1 mouse cellular context compared by ENCODE assay signal in the genomic region with DNA sequence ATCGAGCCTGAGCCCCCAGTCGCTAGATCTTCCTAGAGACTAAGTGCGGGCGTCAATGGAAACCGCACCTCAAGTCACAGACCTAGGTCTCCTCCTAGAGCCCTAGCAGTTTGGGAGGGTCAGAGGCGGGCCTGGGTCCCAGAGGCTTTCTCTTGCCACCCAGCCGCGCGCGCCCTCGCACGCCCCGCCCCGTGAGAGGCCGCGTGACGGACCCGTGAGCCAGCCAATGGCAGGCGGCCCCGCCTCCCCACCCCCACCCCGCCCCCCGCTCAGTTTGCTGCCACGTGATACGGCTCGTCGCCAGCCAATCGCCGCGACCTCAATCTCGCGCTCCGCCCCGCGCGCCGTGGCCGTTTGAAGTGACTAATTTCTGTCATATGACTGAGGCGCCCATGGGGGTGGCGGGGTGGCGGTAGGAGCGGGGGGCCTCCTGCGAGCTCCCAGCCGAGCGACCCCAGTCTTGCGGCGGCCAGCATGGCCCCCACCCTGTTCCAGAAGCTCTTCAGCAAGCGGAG.
TF ChIP-seq lines count a peak whose summit lies in the region.

A gene (plus strand): TSS at position 377 of the 515 bp plus-strand sequence.

TF ChIP-seq in CH12.LX, 34 proteins besides CTCF, POLR2A, EP300 and RAD21 (continued from another document):
- no peak for TF ChIP-seq CHD1 (IDR thresholded peaks at IDR 0.05; ENCODE audit: low read depth, low read length)
- no peak; the same call in 1 of the 2 replicates for TF ChIP-seq MEF2A (IDR thresholded peaks at IDR 0.05; ENCODE audit: borderline replicate concordance, low read depth, low read length)
- no peak; the same call in none of the 2 replicates for TF ChIP-seq HCFC1 (IDR thresholded peaks at IDR 0.05; ENCODE audit: low read depth, low read length)
- TF ChIP-seq UBTF (IDR thresholded peaks at IDR 0.05; ENCODE audit: low read depth, low read length) = no peak
- no peak; the same call in 1 of the 2 replicates for TF ChIP-seq JUN (IDR thresholded peaks at IDR 0.05; ENCODE audit: insufficient read depth, low read depth, low read length)
- no peak; the same call in none of the 2 replicates for TF ChIP-seq NRF1 (IDR thresholded peaks at IDR 0.05; ENCODE audit: low read depth, low read length)
- peak; percentile 93 for TF ChIP-seq MAZ (IDR thresholded peaks at IDR 0.05; ENCODE audit: low read depth, low read length)
- peak; percentile 82 for TF ChIP-seq NELFE (IDR thresholded peaks at IDR 0.05; ENCODE audit: low read depth, low read length)
- peak; percentile 67 for TF ChIP-seq CHD2 (IDR thresholded peaks at IDR 0.05; ENCODE audit: low read length)
- TF ChIP-seq ZC3H11A (IDR thresholded peaks at IDR 0.05; ENCODE audit: low read depth, low read length) = no peak
- 0 out of 2 replicates have a peak, but pooled peaks have one; percentile 58 for TF ChIP-seq KAT2A (IDR thresholded peaks at IDR 0.05; ENCODE audit: insufficient replicate concordance, low read length)
- TF ChIP-seq ZMIZ1 (IDR thresholded peaks at IDR 0.05; ENCODE audit: low read depth, low read length) = peak; percentile 78; the same call in 1 of the 2 replicates
- TF ChIP-seq ELF1 (IDR thresholded peaks at IDR 0.05; ENCODE audit: low read depth, low read length) = no peak
- TF ChIP-seq MAFK (IDR thresholded peaks at IDR 0.05; ENCODE audit: insufficient replicate concordance, low read length) = peak; percentile 13; the same call in 1 of the 2 replicates
- 0 out of 2 replicates have a peak, but pooled peaks have one; percentile 56 for TF ChIP-seq RCOR1 (conservative IDR thresholded peaks at IDR 0.05; ENCODE audit: low read depth, low read length)
- no peak for TF ChIP-seq E2F4 (IDR thresholded peaks at IDR 0.05; ENCODE audit: insufficient replicate concordance, low read depth, low read length)
- TF ChIP-seq TCF12 (IDR thresholded peaks at IDR 0.05; ENCODE audit: low read depth, low read length) = peak; percentile 89
- TF ChIP-seq PAX5 (IDR thresholded peaks at IDR 0.05; ENCODE audit: low read length) = no peak
- no peak for TF ChIP-seq GABPA (IDR thresholded peaks at IDR 0.05; ENCODE audit: insufficient replicate concordance, low read depth, low read length)
- TF ChIP-seq TBP (conservative IDR thresholded peaks at IDR 0.05; ENCODE audit: low read depth, low read length) = 0 out of 2 replicates have a peak, but pooled peaks have one; percentile 38
- TF ChIP-seq ETS1 (conservative IDR thresholded peaks at IDR 0.05; ENCODE audit: low read depth, low read length) = 0 out of 2 replicates have a peak, but pooled peaks have one; percentile 37
- peak; percentile 81 for TF ChIP-seq USF1 (IDR thresholded peaks at IDR 0.05; ENCODE audit: low read depth, low read length)
- no peak for TF ChIP-seq MYC (IDR thresholded peaks at IDR 0.05; ENCODE audit: low read depth, low read length)
- TF ChIP-seq ZNF384 (IDR thresholded peaks at IDR 0.05; ENCODE audit: low read depth, low read length) = no peak
- peak; percentile 64; the same call in 1 of the 2 replicates for TF ChIP-seq POLR2AphosphoS2 (IDR thresholded peaks at IDR 0.05; ENCODE audit: low read depth, low read length)
- TF ChIP-seq JUND (conservative IDR thresholded peaks at IDR 0.05; ENCODE audit: low read depth, low read length) = no peak
- TF ChIP-seq MXI1 (IDR thresholded peaks at IDR 0.05; ENCODE audit: low read depth, low read length) = no peak; the same call in none of the 2 replicates
- no peak for TF ChIP-seq ZKSCAN1 (IDR thresholded peaks at IDR 0.05; ENCODE audit: borderline replicate concordance, low read depth, low read length)
- TF ChIP-seq IRF4 (IDR thresholded peaks at IDR 0.05; ENCODE audit: low read depth, low read length) = peak; percentile 88
- peak; percentile 65 for TF ChIP-seq BHLHE40 (IDR thresholded peaks at IDR 0.05; ENCODE audit: low read depth, low read length)
- peak; percentile 22; the same call in 1 of the 2 replicates for TF ChIP-seq MAX (IDR thresholded peaks at IDR 0.05; ENCODE audit: low read length)
- TF ChIP-seq SMC3 (IDR thresholded peaks at IDR 0.05; ENCODE audit: low read depth, low read length) = no peak
